Mouse (Mus musculus): Measurements from ENCODE around the gene Gtdc1.

- TF ChIP-seq POLR2A (IDR thresholded peaks at IDR 0.05; ENCODE audit: borderline replicate concordance, extremely low read depth, insufficient read depth, insufficient read length, poor library complexity, severe bottlenecking) = no peak
- TF ChIP-seq CTCF (IDR thresholded peaks at IDR 0.05; ENCODE audit: borderline replicate concordance, extremely low read depth, insufficient read depth, insufficient read length) = no peak
Observed at GRCm38 (mm10) chr2:44659870-44660269, 267.6 kb downstream of the Gtdc1 start.
